Mouse (Mus musculus): ENCODE results near the gene Plxna1.

GRCm38 (mm10) chr6:89341981-89342380 is 20.4 kb downstream of the Plxna1 start:
- TF ChIP-seq CTCF (IDR thresholded peaks at IDR 0.05; ENCODE audit: low read depth) (no peak), EP300 (IDR thresholded peaks at IDR 0.05; ENCODE audit: low read depth) (no peak)
